Mouse (Mus musculus) midbrain, embryonic 13.5 days (tissue): ENCODE measurements around the gene A230050P20Rik. TPM values are rescaled to one million over a fixed set of nuclear protein-coding genes. Genes with fewer than 3 reads are reported as not detected.
"Not testable (repeated sequence)": the region's sequence is repeated elsewhere in the genome, so short reads cannot be mapped to it uniquely, and the experiment has no call there.

ENCODE experiments used
- ATAC-seq: fragments of 200-750 bp; cut with Nextera tagmentation; 2 replicates; pipeline ENCODE4 v1.8.0; 2017; ENCODE audit warnings: mild to moderate bottlenecking, moderate TSS enrichment, moderate library complexity
- H3K27ac ChIP-seq: fragments of 300-500 bp; sonication (generic); 2 replicates; pipeline ENCODE4 v1.5.1; 2015; ENCODE audit warnings: inconsistent platforms, mild to moderate bottlenecking, moderate library complexity
- H3K27me3 ChIP-seq: fragments of 300-500 bp; sonication (generic); 2 replicates; pipeline ENCODE4 v1.6.1; 2015; ENCODE audit warnings: mild to moderate bottlenecking, inconsistent platforms
- H3K36me3 ChIP-seq: fragments of 300-500 bp; sonication (generic); 2 replicates; pipeline ENCODE4 v1.6.1; 2015; ENCODE audit warnings: mild to moderate bottlenecking, inconsistent platforms
- H3K4me1 ChIP-seq: fragments of 300-500 bp; sonication (generic); replicated peaks from 2 replicates; pipeline ENCODE4 v1.6.1; 2015; ENCODE audit warnings: inconsistent platforms
- H3K4me2 ChIP-seq: fragments of 300-500 bp; sonication (generic); replicated peaks from 2 replicates; pipeline ENCODE4 v1.6.1; 2015; ENCODE audit warnings: moderate library complexity, mild to moderate bottlenecking, inconsistent platforms
- H3K4me3 ChIP-seq: fragments of 300-500 bp; sonication (generic); replicated peaks from 2 replicates; pipeline ENCODE4 v1.5.1; 2015; ENCODE audit warnings: mild to moderate bottlenecking, inconsistent platforms
- H3K9ac ChIP-seq: fragments of 300-500 bp; sonication (generic); replicated peaks from 2 replicates; pipeline ENCODE4 v1.6.1; 2015; ENCODE audit warnings: mild to moderate bottlenecking, inconsistent platforms
- H3K9me3 ChIP-seq: fragments of 300-500 bp; sonication (generic); 2 replicates; pipeline ENCODE4 v1.6.1; 2016; ENCODE audit warnings: mild to moderate bottlenecking, inconsistent platforms
- WGBS: fragments of 180-500 bp; shearing (Covaris S2); methylation state at CpG from one replicate; pipeline ENCODE4 v1.1.7; 2015; 5-methylcytosine and 5-hydroxymethylcytosine counted together
- polyA plus RNA-seq: library from polyadenylated mRNA; unstranded; fragments of >200 nt; fragmentation: Nextera tagmentation; extraction: Ambion mirVana; gene quantifications from 2 replicates; pipeline ENCODE4 v1.2.1, GENCODE M21; 2015

A230050P20Rik gene
- 0.94 and 1.1 TPM in 2 replicates for polyA plus RNA-seq

DNA sequence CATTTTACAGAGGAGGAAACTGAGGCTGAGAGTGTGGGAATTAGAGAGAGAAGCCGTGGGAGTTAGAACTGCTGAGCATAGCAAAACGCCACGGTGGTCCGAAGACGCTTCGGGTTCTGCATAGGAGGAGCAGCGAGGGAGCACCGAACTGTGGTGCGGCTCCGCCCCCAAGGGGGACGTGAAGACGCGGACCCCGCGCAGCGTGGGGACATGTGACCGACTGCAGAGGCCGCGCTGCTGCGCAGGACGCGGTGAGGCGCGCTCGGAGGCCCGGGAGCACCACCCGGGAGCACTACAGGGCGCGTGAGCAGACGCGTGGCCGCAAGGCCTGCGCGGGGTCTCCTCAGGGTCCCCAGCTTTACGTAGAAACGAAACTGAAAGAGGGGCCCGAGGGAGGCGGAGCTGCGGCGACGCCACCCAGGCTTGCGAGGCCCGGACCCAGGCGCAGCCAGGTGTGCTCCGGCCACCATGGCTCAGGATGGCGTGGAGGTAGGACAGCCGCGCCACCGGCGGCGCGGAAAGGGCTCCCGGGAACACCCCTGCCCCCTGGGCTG lies at the start of gene A230050P20Rik:
A230050P20Rik (plus strand) TSS at position 195 of the 554 bp plus-strand sequence.
- no peak within 1 kb of the TSS for H3K9ac ChIP-seq
- no peaks in the 10 kb centered on the region for H3K9me3 ChIP-seq
- ATAC-seq = no peak
- H3K4me3 ChIP-seq = peak within 1 kb of the TSS; percentile 20
- 14% methylated on average over 53 of the region's 53 CpGs for WGBS
- H3K4me2 ChIP-seq = peak within 1 kb of the TSS; percentile 35
- H3K27ac ChIP-seq = no peak within 1 kb of the TSS
- H3K27me3 ChIP-seq = peaks cover 51% of the 10 kb centered on the region
- no peaks in the 10 kb centered on the region for H3K36me3 ChIP-seq
- no peaks in the 10 kb centered on the region; the same call in 1 of the 2 replicates for H3K4me1 ChIP-seq

DNA sequence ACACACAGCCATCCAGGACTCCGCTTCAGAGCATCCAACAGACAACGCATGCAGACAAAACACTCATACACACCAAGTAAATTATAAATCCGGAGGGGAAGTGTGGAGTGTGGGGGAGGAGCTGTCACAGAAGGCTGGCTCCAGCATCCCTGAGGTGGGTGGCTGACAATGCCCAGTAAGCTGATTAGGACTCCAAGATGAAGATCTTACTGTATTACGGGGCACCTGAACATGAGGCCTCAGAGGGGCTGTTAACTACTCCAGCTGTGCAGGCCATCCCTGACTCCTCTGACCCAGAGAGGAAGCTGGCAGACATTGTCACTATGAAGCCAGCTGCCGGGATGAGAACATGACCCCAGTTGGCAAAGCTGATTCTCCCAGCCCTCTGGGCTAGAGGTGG lies 48.4 kb upstream of the A230050P20Rik start:
- no peaks in the 10 kb centered on the region for H3K36me3 ChIP-seq
- no peak overlapping the region for H3K4me2 ChIP-seq
- no peak overlapping the region for H3K9ac ChIP-seq
- 68% methylated on average over 5 of the region's 5 CpGs for WGBS
- H3K27me3 ChIP-seq = peaks cover 5% of the 10 kb centered on the region; the same call in 1 of the 2 replicates
- H3K9me3 ChIP-seq = no peaks in the 10 kb centered on the region
- H3K4me3 ChIP-seq = no peak overlapping the region
- peaks cover 2% of the 10 kb centered on the region for H3K4me1 ChIP-seq
- H3K27ac ChIP-seq = no peak overlapping the region
- no peak for ATAC-seq

- Histone ChIP-seq H3K4me1 (no peaks in the 10 kb centered on the region), H3K36me3 (no peaks in the 10 kb centered on the region), H3K4me2 (no peak overlapping the region), H3K9me3 (no peaks in the 10 kb centered on the region), H3K27ac (no peak overlapping the region), H3K27me3 (no peaks in the 10 kb centered on the region), H3K9ac (no peak overlapping the region), H3K4me3 (no peak overlapping the region)
- ATAC-seq = no peak
- WGBS = 85% methylated on average over 3 of the region's 3 CpGs
Measured at GRCm38 (mm10) chr9:20822821-20823220, 45.6 kb upstream of the A230050P20Rik start.

- Histone ChIP-seq H3K27me3 (peaks cover 10% of the 10 kb centered on the region; the same call in 1 of the 2 replicates), H3K4me1 (peaks cover 5% of the 10 kb centered on the region; the same call in 1 of the 2 replicates), H3K4me3 (no peak overlapping the region), H3K9me3 (no peaks in the 10 kb centered on the region), H3K4me2 (no peak overlapping the region), H3K36me3 (no peaks in the 10 kb centered on the region), H3K27ac (no peak overlapping the region), H3K9ac (no peak overlapping the region)
- ATAC-seq = no peak
- 69% methylated on average over 5 of the region's 5 CpGs for whole genome bisulfite sequencing
Measured at GRCm38 (mm10) chr9:20825781-20826180, 42.7 kb upstream of the A230050P20Rik start.

DNA sequence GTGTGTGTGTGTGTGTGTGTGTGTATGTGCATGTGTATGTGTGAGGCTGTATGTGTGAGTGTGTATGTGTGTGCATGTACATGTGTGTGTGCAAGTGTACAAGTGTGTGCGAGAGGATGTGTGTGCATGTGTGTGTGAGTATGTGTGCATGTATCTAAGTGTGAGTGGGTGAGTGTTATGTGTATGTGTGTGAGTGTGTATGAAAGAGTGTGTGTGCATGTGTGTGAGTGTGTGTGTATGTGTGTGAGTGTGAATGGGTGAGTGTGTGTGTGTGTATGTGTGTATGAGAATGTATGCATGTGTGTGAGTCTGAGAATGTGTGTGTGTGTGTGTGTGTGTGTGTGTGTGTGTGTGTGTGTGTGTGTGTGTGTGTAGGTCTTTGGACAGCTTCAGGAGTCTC lies 40.3 kb upstream of the A230050P20Rik start:
- no peak overlapping the region for H3K4me3 ChIP-seq
- 93% methylated on average over 1 of the region's 1 CpGs for whole genome bisulfite sequencing
- no peak for ATAC-seq

GRCm38 (mm10) chr9:20830901-20831643 lies 37.4 kb upstream of the A230050P20Rik start:
- peaks cover 10% of the 10 kb centered on the region; the same call in 1 of the 2 replicates for H3K27me3 ChIP-seq
- peak; percentile 97 for ATAC-seq
- H3K36me3 ChIP-seq = no peaks in the 10 kb centered on the region
- H3K4me3 ChIP-seq = peak overlapping the region; percentile 8; the same call in 1 of the 2 replicates
- H3K9me3 ChIP-seq = no peaks in the 10 kb centered on the region
- peak overlapping the region; percentile 40 for H3K4me2 ChIP-seq
- H3K4me1 ChIP-seq = peaks cover 7% of the 10 kb centered on the region; the same call in 1 of the 2 replicates
- peak overlapping the region; percentile 62 for H3K9ac ChIP-seq
- H3K27ac ChIP-seq = 0 out of 2 replicates have a peak overlapping the region, but pooled peaks have one; percentile 39
- 14% methylated on average over 19 of the region's 19 CpGs for whole genome bisulfite sequencing

More for the DNA sequence above, 40.3 kb upstream of the A230050P20Rik start:
- H3K4me2 ChIP-seq = no peak overlapping the region
- H3K36me3 ChIP-seq = no peaks in the 10 kb centered on the region
- no peak overlapping the region for H3K9ac ChIP-seq
- no peaks in the 10 kb centered on the region for H3K9me3 ChIP-seq
- H3K4me1 ChIP-seq = peaks cover 7% of the 10 kb centered on the region; the same call in 1 of the 2 replicates
- H3K27ac ChIP-seq = no peak overlapping the region
- peaks cover 10% of the 10 kb centered on the region; the same call in 1 of the 2 replicates for H3K27me3 ChIP-seq

- WGBS = 80% methylated on average over 1 of the region's 1 CpGs
- no peaks in the 10 kb centered on the region for H3K9me3 ChIP-seq
- H3K27me3 ChIP-seq = peaks cover 6% of the 10 kb centered on the region; the same call in 1 of the 2 replicates
- H3K27ac ChIP-seq = no peak overlapping the region
- no peak for ATAC-seq
- no peak overlapping the region for H3K9ac ChIP-seq
- no peak overlapping the region for H3K4me3 ChIP-seq
- no peaks in the 10 kb centered on the region for H3K36me3 ChIP-seq
- peaks cover 7% of the 10 kb centered on the region; the same call in 1 of the 2 replicates for H3K4me1 ChIP-seq
- no peak overlapping the region for H3K4me2 ChIP-seq
Measured at GRCm38 (mm10) chr9:20834881-20835280, 33.6 kb upstream of the A230050P20Rik start.

- not testable (repeated sequence) for H3K4me3 ChIP-seq, H3K9ac ChIP-seq, ATAC-seq, H3K27me3 ChIP-seq, H3K27ac ChIP-seq, H3K4me2 ChIP-seq, H3K36me3 ChIP-seq, H3K9me3 ChIP-seq, H3K4me1 ChIP-seq
- 81% methylated on average over 11 of the region's 11 CpGs for WGBS
Measured at GRCm38 (mm10) chr9:20835431-20835954, 32.9 kb upstream of the A230050P20Rik start.

GRCm38 (mm10) chr9:20837184-20837947 lies 31.1 kb upstream of the A230050P20Rik start:
- 82% methylated on average over 9 of the region's 9 CpGs for WGBS
- no peak overlapping the region for H3K4me3 ChIP-seq
- 0 out of 2 replicates have a peak, but pooled peaks cover 3% of the 10 kb centered on the region for H3K27me3 ChIP-seq
- no peak for ATAC-seq
- H3K4me1 ChIP-seq = no peaks in the 10 kb centered on the region
- H3K36me3 ChIP-seq = no peaks in the 10 kb centered on the region
- no peak overlapping the region for H3K9ac ChIP-seq
- no peaks in the 10 kb centered on the region for H3K9me3 ChIP-seq
- H3K4me2 ChIP-seq = no peak overlapping the region
- H3K27ac ChIP-seq = no peak overlapping the region

- 41% methylated on average over 6 of the region's 6 CpGs for WGBS
- no peak overlapping the region for H3K4me3 ChIP-seq
Measured at GRCm38 (mm10) chr9:20838931-20839330, 29.5 kb upstream of the A230050P20Rik start.

DNA sequence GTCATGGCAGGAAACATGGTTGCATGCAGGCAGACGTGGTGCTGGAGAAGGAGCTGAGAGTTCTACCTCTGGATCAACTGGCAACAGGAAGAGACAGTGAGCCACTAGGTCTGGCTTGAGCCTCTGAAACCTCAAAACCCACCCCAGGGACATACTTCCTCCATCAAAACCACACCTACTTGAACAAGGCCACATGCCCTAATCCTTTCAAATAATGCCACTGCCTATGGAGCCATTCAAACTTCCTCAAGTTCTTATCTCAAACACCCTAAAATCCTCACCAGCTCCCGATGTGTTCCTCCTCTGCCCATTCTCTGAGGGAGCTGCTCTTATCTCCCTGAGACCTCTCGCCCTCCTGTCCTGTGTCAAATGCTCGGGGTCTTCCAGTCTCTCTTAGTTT lies 26.2 kb upstream of the A230050P20Rik start:
- Histone ChIP-seq H3K4me3 (no peak overlapping the region), H3K36me3 (no peaks in the 10 kb centered on the region), H3K27me3 (0 out of 2 replicates have a peak, but pooled peaks cover 3% of the 10 kb centered on the region), H3K4me2 (no peak overlapping the region), H3K4me1 (no peaks in the 10 kb centered on the region), H3K9me3 (no peaks in the 10 kb centered on the region), H3K9ac (no peak overlapping the region), H3K27ac (no peak overlapping the region)
- ATAC-seq = no peak
- 66% methylated on average over 4 of the region's 4 CpGs for WGBS

More at GRCm38 (mm10) chr9:20838931-20839330, 29.5 kb upstream of the A230050P20Rik start:
- Histone ChIP-seq H3K27ac (no peak overlapping the region), H3K9me3 (no peaks in the 10 kb centered on the region), H3K9ac (no peak overlapping the region), H3K36me3 (no peaks in the 10 kb centered on the region), H3K4me1 (no peaks in the 10 kb centered on the region), H3K4me2 (no peak overlapping the region), H3K27me3 (0 out of 2 replicates have a peak, but pooled peaks cover 3% of the 10 kb centered on the region)
- ATAC-seq = no peak
